Mouse (Mus musculus) cerebellum, postnatal 4 days (tissue): Measurements from ENCODE around the gene Coq6.
"Not testable (repeated sequence)": the region's sequence is repeated elsewhere in the genome, so short reads cannot be mapped to it uniquely, and the experiment has no call there.

Source experiments
- DNase-seq, 2 experiments: peaks; one replicate each; pipeline ENCODE4 v3.0.0; 2022; ENCODE audit warnings: low spot score in 2 of 2, mixed read lengths in 1 of 2

Coq6 gene

DNA sequence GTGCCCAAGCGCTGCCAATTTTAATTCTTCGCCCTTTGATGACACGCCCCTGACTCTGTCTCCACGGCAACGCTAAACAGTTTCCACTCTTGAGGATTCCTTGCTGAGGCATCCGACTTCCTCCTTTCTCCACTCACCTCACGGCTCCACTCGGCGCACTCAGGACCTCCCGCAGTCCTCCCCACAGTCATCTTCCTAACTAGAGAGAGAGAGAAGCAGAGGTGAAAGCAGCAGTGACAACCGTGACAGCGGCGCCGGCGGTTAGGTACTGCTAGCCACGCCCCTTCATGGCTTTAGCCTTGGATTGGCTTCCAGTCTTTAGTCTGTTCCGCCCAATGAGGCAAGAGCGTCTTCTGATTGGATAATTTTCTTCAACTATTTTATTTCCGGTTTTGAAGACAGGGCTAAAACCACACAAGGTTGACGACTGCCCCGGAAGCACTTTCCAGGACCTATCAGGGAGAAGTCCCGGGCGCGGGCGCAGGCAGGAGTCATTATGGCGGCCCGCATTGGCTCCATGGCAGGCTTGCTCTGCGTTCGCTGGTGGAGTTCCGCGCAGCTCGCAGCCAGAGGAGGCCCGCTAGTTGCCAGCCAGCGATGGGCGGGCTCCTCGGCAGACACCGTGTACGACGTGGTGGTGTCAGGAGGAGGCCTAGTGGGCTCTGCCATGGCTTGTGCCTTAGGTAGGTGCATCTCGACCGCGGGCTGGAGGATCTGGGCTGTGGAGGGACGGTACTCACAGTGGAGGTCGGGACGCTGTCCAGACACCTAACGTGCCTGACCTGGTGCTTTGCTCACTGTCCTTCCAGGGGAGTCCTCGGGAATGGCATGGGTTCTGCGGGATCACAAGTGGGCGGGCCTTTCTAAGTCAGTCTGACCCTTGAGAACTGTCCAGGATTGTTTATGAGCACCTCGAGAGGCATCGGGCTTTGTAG, at the start of gene Coq6, which contains the start of gene Fam161b:
TSS of gene Coq6 (plus strand) at position 103 of the 935 bp plus-strand sequence.
TSS of gene Fam161b (minus strand) at position 279 of the 935 bp plus-strand sequence.
- peak; percentile 81 to 90 for DNase-seq

GRCm38 (mm10) chr12:84316006-84316405, 45.5 kb upstream of the Coq6 start:
- no peak for DNase-seq

DNA sequence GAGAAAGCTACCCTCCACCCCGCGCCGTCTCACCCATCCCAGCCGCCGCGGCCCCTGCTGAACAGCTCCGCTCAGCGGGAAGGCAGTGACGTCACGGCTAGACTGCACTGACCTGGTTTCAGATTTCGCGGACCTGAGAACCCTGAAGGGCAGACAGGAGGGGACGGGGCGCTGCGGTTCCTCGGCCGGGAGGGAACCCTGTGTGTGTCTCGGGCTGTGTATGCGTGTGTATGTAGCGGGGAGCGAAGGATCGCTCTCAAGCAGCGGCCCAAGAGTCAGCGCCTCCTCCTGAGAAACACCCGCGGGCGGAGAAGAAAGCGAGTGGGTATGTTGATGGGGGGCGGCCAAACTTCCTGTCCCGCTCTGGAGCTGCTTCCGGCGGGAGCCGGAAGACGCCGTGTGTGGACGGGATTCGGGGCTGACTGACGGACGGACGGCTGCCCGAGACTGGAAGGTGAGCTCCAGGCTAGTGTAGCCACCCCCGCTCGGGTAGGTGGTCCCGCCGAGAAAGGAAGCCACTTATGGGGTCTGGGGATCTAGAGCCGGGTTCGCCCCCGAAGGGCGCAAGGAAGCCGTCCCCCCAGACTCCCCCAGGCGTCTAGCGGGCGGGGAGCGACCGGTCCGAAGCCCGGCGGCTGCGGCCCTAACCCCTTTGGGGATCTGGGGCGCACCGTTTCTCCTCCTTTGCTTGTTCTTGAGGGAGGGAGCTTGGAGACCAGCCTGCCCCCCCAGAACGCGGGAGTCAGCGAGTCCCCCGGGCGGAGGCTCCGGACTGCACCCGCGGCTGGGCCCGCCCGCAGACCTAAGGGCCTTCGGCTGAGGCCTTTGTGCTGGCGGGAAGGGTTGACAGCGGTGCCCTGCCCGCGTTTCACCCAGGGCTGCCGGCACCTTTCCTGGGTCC, 44.5 kb upstream of the Coq6 start, which contains the start of gene Zfp410:
TSS of gene Zfp410 (plus strand) at position 132 of the 901 bp plus-strand sequence.
- peak; percentile 47 to 78 for DNase-seq

DNA sequence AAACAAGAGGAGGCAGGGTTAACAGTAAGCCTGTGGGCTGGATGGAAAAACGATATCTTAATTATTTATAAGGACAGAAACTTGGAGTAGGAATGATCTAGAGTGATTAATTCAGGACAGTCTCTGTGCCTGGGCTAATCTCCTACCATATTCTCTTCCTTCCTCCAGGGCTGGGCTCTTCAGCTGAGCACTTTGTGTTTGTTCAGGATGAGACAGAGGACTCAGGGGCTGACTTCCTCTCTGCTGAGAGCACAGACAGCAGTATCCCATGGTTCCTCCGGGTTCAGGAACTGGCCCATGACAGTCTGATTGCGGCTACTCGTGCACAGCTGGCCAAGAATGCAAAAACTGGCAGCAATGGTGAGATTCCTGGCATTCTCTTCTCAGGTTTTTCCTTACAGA, 34.3 kb upstream of the Coq6 start:
- no peak for DNase-seq

- no peak for DNase-seq
Observed at GRCm38 (mm10) chr12:84336963-84337625, 24.4 kb upstream of the Coq6 start.

GRCm38 (mm10) chr12:84347192-84347591, 14.3 kb upstream of the Coq6 start:
- DNase-seq: no peak

GRCm38 (mm10) chr12:84358699-84359098, 2.8 kb upstream of the Coq6 start:
- DNase-seq: not testable (repeated sequence)

- no peak for DNase-seq
Observed at GRCm38 (mm10) chr12:84362872-84363271, 1.4 kb downstream of the Coq6 start.

- no peak for DNase-seq
Observed at GRCm38 (mm10) chr12:84364291-84364690, 2.8 kb downstream of the Coq6 start.

GRCm38 (mm10) chr12:84365137-84365536, 3.7 kb downstream of the Coq6 start:
- no peak for DNase-seq

GRCm38 (mm10) chr12:84366971-84367370, 5.5 kb downstream of the Coq6 start:
- DNase-seq: no peak

DNA sequence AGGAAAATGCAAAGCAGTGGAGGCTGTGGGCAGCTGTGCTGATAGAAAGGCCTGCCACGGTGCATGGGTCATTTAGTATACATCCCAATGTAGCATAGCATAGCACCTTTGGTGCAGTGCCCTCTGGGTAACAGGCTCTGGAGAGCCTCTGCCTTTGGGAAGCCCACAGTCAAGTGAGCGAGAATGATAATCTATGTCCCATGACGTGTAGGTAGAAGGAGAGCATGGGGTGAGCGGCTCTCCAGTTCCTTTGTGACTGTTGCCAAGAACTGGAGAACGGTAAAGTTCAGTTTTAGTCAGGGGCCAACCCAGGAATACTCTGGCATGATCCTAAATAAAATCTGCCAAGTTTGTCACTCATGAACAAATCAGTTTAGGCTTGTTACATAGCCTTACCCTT, 10.2 kb downstream of the Coq6 start:
- DNase-seq: no peak

DNA sequence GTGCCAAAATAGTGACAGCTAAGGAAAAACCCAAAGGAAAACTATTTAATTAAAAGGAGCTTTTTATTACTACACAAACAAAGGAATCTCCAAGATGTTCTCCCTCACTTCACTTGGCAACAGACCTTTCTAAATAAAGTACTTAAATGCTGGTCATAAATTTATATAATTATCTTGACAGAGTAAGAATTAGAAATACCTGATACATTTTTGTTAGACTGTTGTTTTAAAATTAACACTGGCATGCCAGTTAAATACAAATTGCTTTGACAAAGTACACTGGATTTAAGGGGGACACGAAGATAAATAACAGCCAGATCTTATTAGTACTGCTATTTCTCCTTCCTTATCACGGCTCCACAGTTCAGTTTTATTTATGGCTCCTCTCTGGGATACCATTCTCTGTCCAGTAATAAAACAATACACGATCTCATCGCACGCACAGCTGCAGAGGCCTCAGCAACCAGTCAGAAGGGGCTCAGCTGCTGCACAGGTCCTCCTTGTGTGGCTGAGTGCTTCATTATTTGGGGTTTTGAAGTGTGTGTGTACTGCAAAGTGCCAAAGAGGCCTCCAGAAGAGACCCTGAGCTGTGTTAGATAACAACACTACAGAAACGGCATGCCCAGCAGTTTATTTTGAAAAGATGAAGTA, 12.5 kb downstream of the Coq6 start:
- no peak for DNase-seq

- no peak for DNase-seq
Observed at GRCm38 (mm10) chr12:84382369-84382768, 20.9 kb downstream of the Coq6 start.

GRCm38 (mm10) chr12:84384644-84385081, 23.2 kb downstream of the Coq6 start:
- DNase-seq: no peak

DNA sequence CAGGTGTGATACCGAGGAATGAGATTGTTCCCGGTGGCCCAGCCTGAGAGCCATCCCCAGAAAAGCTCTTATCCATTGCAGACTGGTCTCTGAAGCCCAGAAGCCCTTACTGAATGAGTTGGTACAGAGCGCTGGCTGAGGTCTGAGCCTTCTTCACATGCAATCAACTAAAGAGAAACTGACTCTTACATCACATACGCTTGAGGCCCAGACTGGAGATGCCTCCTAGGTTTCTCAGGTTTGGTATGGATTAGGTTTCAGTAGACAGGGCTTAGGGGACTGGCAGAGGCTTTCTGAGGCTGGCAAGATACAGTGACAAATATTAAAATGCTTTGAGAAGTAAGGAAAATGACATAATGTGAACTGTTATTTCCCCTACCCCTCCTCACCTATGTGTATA, 24.0 kb downstream of the Coq6 start:
- DNase-seq: no peak

DNA sequence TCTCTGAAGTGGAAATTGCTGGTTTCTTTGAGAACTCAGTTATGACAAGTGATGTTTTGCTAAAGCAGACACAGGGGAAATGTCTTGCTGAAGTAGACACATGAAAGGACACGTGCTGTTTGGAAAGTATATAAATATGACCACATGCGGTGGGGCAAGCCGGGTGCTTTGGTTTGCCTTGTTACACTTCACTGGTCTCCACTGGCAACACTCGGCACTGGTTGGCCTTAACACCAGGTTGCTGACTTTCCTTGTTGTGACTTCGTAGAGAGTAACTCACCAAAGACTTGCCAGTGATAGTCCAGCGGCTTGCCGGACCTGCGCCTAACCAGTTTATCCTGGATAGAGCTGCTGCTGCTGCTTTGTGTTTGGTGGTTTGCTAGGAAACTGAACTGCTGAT, 26.6 kb downstream of the Coq6 start:
- no peak for DNase-seq

DNA sequence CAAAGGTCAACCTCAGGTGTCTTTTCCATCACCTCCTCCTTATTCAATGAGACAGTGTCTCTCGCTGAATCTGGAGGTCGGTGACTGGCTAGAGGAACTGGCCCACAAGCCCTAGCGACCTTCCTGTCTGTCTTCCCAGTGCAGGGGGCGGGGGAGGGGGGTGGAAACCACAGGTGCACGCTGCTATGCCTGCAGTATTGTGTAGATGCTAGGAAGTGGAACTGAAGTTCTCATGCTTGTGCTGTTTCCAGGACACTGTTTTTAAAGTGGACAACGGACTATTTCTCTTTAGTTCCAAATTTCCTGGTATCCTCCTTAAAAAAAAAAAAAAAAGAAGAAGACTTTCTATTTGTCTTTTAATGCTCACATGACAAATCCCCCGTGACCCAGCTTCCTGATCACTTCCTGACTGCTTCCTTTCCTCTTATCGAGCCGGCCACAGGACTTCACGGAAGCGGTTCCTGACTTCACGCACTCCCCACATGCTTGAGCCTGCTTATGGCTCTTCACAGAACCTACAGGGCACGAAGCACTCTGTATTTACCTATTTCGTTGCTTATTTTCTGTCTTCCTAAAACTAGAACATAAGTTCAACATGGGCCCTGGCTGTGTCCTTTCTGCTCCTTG, 27.4 kb downstream of the Coq6 start:
- DNase-seq: no peak

DNA sequence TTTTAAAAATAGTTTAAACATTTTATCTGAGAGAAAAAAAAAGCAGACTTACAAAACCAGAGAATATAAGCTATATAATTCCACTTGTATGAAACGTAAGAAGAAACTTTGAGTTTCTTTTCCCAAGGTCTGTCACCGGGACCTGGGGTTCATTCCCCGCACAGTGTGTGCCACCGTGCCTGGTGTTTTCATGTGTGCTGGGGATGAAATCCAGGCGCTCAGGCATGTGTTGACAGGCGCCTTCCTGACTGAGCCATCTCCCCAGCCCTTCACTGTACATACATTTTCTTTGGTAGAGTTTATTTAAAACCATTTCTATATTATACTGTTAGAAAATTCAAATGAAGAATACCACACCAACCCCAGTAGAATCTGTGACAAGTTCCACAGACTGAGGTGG, 28.9 kb downstream of the Coq6 start:
- no peak for DNase-seq

DNA sequence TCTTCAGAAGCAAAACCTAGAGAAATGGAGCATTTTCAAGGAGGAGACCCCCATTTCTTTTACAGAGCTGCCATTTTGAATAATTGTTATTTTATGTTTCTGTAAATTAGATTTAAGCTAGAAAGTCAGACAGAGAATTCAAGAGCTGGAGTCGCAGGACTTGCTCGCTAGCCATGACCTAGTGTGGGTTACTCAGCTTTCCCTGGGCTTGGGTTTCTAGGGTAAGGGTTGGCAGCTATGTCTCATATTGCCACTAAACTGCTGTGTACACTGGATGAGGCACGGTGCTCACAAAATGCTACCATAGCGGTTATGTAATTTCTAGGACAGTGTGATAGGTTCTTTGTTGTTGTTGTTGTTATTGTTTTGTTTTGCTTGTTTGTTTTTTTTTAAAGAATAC, 31.2 kb downstream of the Coq6 start:
- DNase-seq: no peak

DNA sequence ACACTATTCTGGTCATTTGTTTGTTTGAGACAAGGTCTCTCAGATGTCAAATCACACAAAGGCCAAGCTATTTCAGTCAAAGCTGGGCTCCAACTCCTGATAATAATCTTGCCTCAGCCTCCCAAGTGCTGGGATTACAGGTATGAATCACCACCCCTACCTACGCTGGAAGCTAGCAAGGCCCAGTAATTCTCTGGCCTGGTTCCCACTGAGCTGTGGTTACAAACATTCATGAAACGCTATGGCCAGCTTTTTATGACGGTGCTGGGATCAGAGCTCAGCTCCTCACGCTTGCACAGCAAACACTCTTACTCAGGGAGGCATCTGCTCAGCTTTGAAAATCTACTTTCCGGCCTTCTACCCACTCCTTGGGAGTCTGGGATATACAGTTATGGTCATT, 32.4 kb downstream of the Coq6 start:
- DNase-seq: no peak
